Mouse (Mus musculus) heart, postnatal 0 days (tissue): ENCODE results near the gene Gm37240. TPM values are rescaled to one million over a fixed set of nuclear protein-coding genes. Genes with fewer than 3 reads are reported as not detected.
A peak's percentile ranks its signal among the peaks of the same experiment; 100 is the strongest.

ENCODE experiments used
- ATAC-seq: fragments of 200-750 bp; cut with Nextera tagmentation; 2 replicates; pipeline ENCODE4 v1.8.0; 2017; ENCODE audit warnings: low read depth, moderate number of reproducible peaks, moderate library complexity; ENCODE audit not compliant: insufficient read depth
- DNase-seq: peaks from one replicate; pipeline ENCODE4 v3.0.0-alpha.2; 2016; ENCODE audit warnings: low spot score
- H3K27ac ChIP-seq: fragments of 300-500 bp; sonication (generic); 2 replicates; pipeline ENCODE4 v1.5.1; 2014; ENCODE audit warnings: low read depth, mild to moderate bottlenecking
- H3K27me3 ChIP-seq: fragments of 300-500 bp; sonication (generic); 2 replicates; pipeline ENCODE4 v1.6.1; 2014; ENCODE audit warnings: low read length, mixed read lengths; ENCODE audit not compliant: control insufficient read depth, insufficient read depth
- H3K36me3 ChIP-seq: fragments of 300-500 bp; sonication (generic); replicated peaks from 2 replicates; pipeline ENCODE4 v1.6.1; 2014; ENCODE audit warnings: low read length, mixed read lengths; ENCODE audit not compliant: control insufficient read depth, insufficient read depth
- H3K4me1 ChIP-seq: fragments of 300-500 bp; sonication (generic); 2 replicates; pipeline ENCODE4 v1.6.1; 2014; ENCODE audit warnings: antibody characterized with exemption; ENCODE audit not compliant: control insufficient read depth, insufficient read depth
- H3K4me2 ChIP-seq: fragments of 300-500 bp; sonication (generic); 2 replicates; pipeline ENCODE4 v1.6.1; 2014; ENCODE audit warnings: low read depth, mild to moderate bottlenecking, low read length, moderate library complexity
- H3K4me3 ChIP-seq: fragments of 300-500 bp; sonication (generic); 2 replicates; pipeline ENCODE4 v1.5.1; 2014; ENCODE audit warnings: low read depth, low read length
- H3K9ac ChIP-seq: fragments of 300-500 bp; sonication (generic); replicated peaks from 2 replicates; pipeline ENCODE4 v1.6.1; 2014; ENCODE audit warnings: low read depth, low read length, mixed read lengths
- H3K9me3 ChIP-seq: fragments of 300-500 bp; sonication (generic); replicated peaks from 2 replicates; pipeline ENCODE4 v1.6.1; 2016; ENCODE audit warnings: low read length; ENCODE audit not compliant: control insufficient read depth
- CTCF ChIP-seq: IDR thresholded peaks from 2 replicates; pipeline ENCODE4 v1.5.1; 2016; ENCODE audit warnings: antibody characterized with exemption, control low read depth, low read depth
- EP300 ChIP-seq: IDR thresholded peaks from 2 replicates; pipeline ENCODE4 v1.6.1; 2016; ENCODE audit warnings: antibody characterized with exemption, low read depth
- WGBS: fragments of 180-500 bp; shearing (Covaris S2); extraction: QIAGEN DNeasy Blood & Tissue Kit; methylation state at CpG from one replicate; pipeline ENCODE4 v1.1.7; 2014; 5-methylcytosine and 5-hydroxymethylcytosine counted together
- polyA plus RNA-seq: library from polyadenylated mRNA; unstranded; fragments of >200 nt; fragmentation: Nextera tagmentation; extraction: Ambion mirVana; gene quantifications from 2 replicates; pipeline ENCODE4 v1.2.1, GENCODE M21; 2015
- total RNA-seq: library from RNA; depleted of rRNA; stranded (reverse); fragments of >200 nt; gene quantifications from 2 replicates; pipeline ENCODE4 v1.2.3, GENCODE M21; 2014; ENCODE audit warnings: low replicate concordance

Gm37240 gene
- total and polyA plus RNA-seq, 2 experiments from 2014 or later, result 21.7 to 72.1 TPM

GRCm38 (mm10) chr3:85195068-85195481 lies 692.2 kb downstream of the Gm37240 start:
- TF ChIP-seq CTCF (no peak), EP300 (no peak)
- H3K4me2 ChIP-seq, result peak overlapping the region; percentile 40
- 0 out of 2 replicates have a peak overlapping the region, but pooled peaks have one; percentile 4 for H3K27ac ChIP-seq
- peak; percentile 71 for ATAC-seq
- no peaks in the 10 kb centered on the region for H3K27me3 ChIP-seq
- H3K36me3 ChIP-seq, result no peaks in the 10 kb centered on the region
- H3K4me3 ChIP-seq, result peak overlapping the region; percentile 27
- H3K9ac ChIP-seq, result 0 out of 2 replicates have a peak overlapping the region, but pooled peaks have one; percentile 13
- no peaks in the 10 kb centered on the region for H3K4me1 ChIP-seq
- H3K9me3 ChIP-seq, result no peaks in the 10 kb centered on the region
- DNase-seq, result peak; percentile 31
- 25% methylated on average over 8 of the region's 8 CpGs for WGBS

DNA sequence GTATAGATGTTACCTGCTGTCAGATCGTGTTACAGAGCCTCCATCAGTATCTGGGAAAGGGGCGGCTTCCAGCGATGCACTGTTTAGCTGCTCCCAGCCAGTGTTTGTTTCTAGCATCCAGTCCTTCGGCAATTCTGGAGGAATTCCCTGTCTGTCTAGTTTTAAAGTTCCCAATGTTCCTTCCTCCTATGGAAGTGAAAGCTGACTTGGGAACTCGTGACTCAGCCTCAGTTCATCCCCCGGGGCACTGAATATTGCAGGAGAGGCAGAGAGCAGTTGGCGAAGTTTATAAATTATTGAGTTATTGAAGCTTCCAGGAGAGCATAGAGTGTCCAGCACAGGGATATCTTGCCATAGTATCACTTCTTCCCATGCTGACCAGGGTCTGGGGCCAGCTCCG lies 697.5 kb downstream of the Gm37240 start:
- ATAC-seq (no peak), DNase-seq (no peak)
- TF ChIP-seq CTCF (no peak), EP300 (no peak)
- Histone ChIP-seq H3K9ac (no peak overlapping the region), H3K4me1 (peaks cover 8% of the 10 kb centered on the region; the same call in 1 of the 2 replicates), H3K4me3 (no peak overlapping the region), H3K4me2 (no peak overlapping the region), H3K27ac (no peak overlapping the region), H3K9me3 (no peaks in the 10 kb centered on the region), H3K27me3 (no peaks in the 10 kb centered on the region), H3K36me3 (no peaks in the 10 kb centered on the region)
- WGBS, result 75% methylated on average over 8 of the region's 8 CpGs

- H3K4me2 ChIP-seq, result no peak overlapping the region
- H3K9me3 ChIP-seq, result no peaks in the 10 kb centered on the region
- no peaks in the 10 kb centered on the region for H3K36me3 ChIP-seq
- DNase-seq, result no peak
- H3K9ac ChIP-seq, result no peak overlapping the region
- H3K4me3 ChIP-seq, result no peak overlapping the region
- ATAC-seq, result no peak
- H3K27me3 ChIP-seq, result no peaks in the 10 kb centered on the region
- H3K4me1 ChIP-seq, result peaks cover 8% of the 10 kb centered on the region; the same call in 1 of the 2 replicates
- H3K27ac ChIP-seq, result no peak overlapping the region
- 61% methylated on average over 5 of the region's 5 CpGs for WGBS
- TF ChIP-seq CTCF, result no peak
- TF ChIP-seq EP300, result no peak
These were observed 699.0 kb downstream of the Gm37240 start for GRCm38 (mm10) chr3:85188364-85188763.

GRCm38 (mm10) chr3:85186661-85187076 lies 700.6 kb downstream of the Gm37240 start:
- no peaks in the 10 kb centered on the region for H3K9me3 ChIP-seq
- H3K9ac ChIP-seq, result no peak overlapping the region
- ATAC-seq (0 out of 2 replicates have a peak, but pooled peaks have one; percentile 17), DNase-seq (no peak)
- H3K27ac ChIP-seq, result no peak overlapping the region
- 27% methylated on average over 19 of the region's 19 CpGs for WGBS
- no peak for TF ChIP-seq CTCF
- no peak for TF ChIP-seq EP300
- H3K4me3 ChIP-seq, result peak overlapping the region; percentile 24
- H3K27me3 ChIP-seq, result no peaks in the 10 kb centered on the region
- no peaks in the 10 kb centered on the region for H3K36me3 ChIP-seq
- peak overlapping the region; percentile 59 for H3K4me2 ChIP-seq
- H3K4me1 ChIP-seq, result peaks cover 8% of the 10 kb centered on the region; the same call in 1 of the 2 replicates

DNA sequence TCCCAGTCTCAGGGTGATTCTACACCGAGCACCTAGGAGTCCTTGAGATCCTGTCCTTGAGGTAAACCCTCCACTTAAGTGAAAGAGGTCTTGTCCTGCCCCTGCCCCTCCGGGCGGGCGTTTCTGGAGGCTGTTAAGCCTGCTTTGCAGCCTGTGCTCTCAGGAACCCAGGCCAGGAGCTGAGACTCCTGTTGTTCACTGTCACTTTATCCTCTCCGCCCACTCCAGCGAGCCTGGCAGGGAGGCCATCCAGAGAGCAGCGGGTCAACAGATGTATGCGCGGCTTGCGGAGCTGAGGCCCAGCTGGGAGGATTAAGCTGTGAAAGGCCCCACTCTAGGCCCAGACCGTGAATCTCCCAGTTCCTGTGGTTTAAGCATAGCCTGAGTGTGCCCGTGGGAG lies 701.5 kb downstream of the Gm37240 start:
- no peak overlapping the region for H3K4me2 ChIP-seq
- H3K9me3 ChIP-seq, result no peaks in the 10 kb centered on the region
- DNase-seq (no peak), ATAC-seq (no peak)
- H3K27me3 ChIP-seq, result no peaks in the 10 kb centered on the region
- H3K4me1 ChIP-seq, result peaks cover 8% of the 10 kb centered on the region; the same call in 1 of the 2 replicates
- no peaks in the 10 kb centered on the region for H3K36me3 ChIP-seq
- H3K27ac ChIP-seq, result no peak overlapping the region
- TF ChIP-seq EP300 (no peak), CTCF (no peak)
- no peak overlapping the region for H3K4me3 ChIP-seq
- H3K9ac ChIP-seq, result no peak overlapping the region
- 31% methylated on average over 12 of the region's 12 CpGs for whole genome bisulfite sequencing

- no peaks in the 10 kb centered on the region for H3K27me3 ChIP-seq
- DNase-seq, result no peak
- H3K27ac ChIP-seq, result no peak overlapping the region
- no peak for TF ChIP-seq EP300
- no peak for TF ChIP-seq CTCF
- no peak overlapping the region for H3K4me2 ChIP-seq
- no peaks in the 10 kb centered on the region for H3K36me3 ChIP-seq
- H3K9me3 ChIP-seq, result no peaks in the 10 kb centered on the region
- no peak overlapping the region for H3K4me3 ChIP-seq
- 51% methylated on average over 11 of the region's 11 CpGs for WGBS
- no peak overlapping the region for H3K9ac ChIP-seq
- H3K4me1 ChIP-seq, result peaks cover 8% of the 10 kb centered on the region; the same call in 1 of the 2 replicates
- no peak for ATAC-seq
These were observed 702.4 kb downstream of the Gm37240 start for GRCm38 (mm10) chr3:85184916-85185315.
